Mouse (Mus musculus) intestine, postnatal 0 days (tissue): ENCODE results near the gene Dnm3. TPM values are rescaled to one million over a fixed set of nuclear protein-coding genes. Genes with fewer than 3 reads are reported as not detected.

Source experiments
- ATAC-seq: fragments of 200-750 bp; cut with Nextera tagmentation; 2 replicates; pipeline ENCODE4 v1.8.0; 2017; ENCODE audit warnings: mild to moderate bottlenecking, moderate TSS enrichment, moderate library complexity
- H3K27ac ChIP-seq: fragments of 300-500 bp; sonication (generic); 2 replicates; pipeline ENCODE4 v1.5.1; 2014; ENCODE audit warnings: mild to moderate bottlenecking, low read depth, low read length, moderate library complexity
- H3K27me3 ChIP-seq: fragments of 300-500 bp; sonication (generic); replicated peaks from 2 replicates; pipeline ENCODE4 v1.6.1; 2014; ENCODE audit warnings: low read length, mixed read lengths; ENCODE audit not compliant: control insufficient read depth, insufficient read depth
- H3K36me3 ChIP-seq: fragments of 300-500 bp; sonication (generic); 2 replicates; pipeline ENCODE4 v1.6.1; 2014; ENCODE audit warnings: mild to moderate bottlenecking, moderate library complexity; ENCODE audit not compliant: control insufficient read depth, insufficient read depth
- H3K4me1 ChIP-seq: fragments of 300-500 bp; sonication (generic); replicated peaks from 2 replicates; pipeline ENCODE4 v1.6.1; 2014; ENCODE audit warnings: antibody characterized with exemption, low read length, mixed read lengths; ENCODE audit not compliant: control insufficient read depth, insufficient read depth
- H3K4me2 ChIP-seq: fragments of 300-500 bp; sonication (generic); replicated peaks from 2 replicates; pipeline ENCODE4 v1.6.1; 2014; ENCODE audit warnings: low read depth, mild to moderate bottlenecking, moderate library complexity
- H3K4me3 ChIP-seq: fragments of 300-500 bp; sonication (generic); 2 replicates; pipeline ENCODE4 v1.5.1; 2014; ENCODE audit warnings: low read depth, low read length
- H3K9ac ChIP-seq: fragments of 300-500 bp; sonication (generic); 2 replicates; pipeline ENCODE4 v1.6.1; 2014; ENCODE audit warnings: mild to moderate bottlenecking, low read depth, low read length
- H3K9me3 ChIP-seq: fragments of 300-500 bp; sonication (generic); 2 replicates; pipeline ENCODE4 v1.6.1; 2016; ENCODE audit warnings: mixed run types; ENCODE audit not compliant: control insufficient read depth
- CTCF ChIP-seq: sonication (generic); IDR thresholded peaks from 2 replicates; pipeline ENCODE4 v1.5.1; 2016; ENCODE audit warnings: low read depth, mild to moderate bottlenecking, control low read depth, antibody characterized with exemption, moderate library complexity
- WGBS: fragments of 180-500 bp; shearing (Covaris S2); extraction: QIAGEN DNeasy Blood & Tissue Kit; methylation state at CpG from one replicate; pipeline ENCODE4 v1.1.7; 2014; 5-methylcytosine and 5-hydroxymethylcytosine counted together
- polyA plus RNA-seq: library from polyadenylated mRNA; unstranded; fragments of >200 nt; fragmentation: Nextera tagmentation; extraction: Ambion mirVana; gene quantifications from 2 replicates; pipeline ENCODE4 v1.2.1, GENCODE M21; 2015

Dnm3 gene
- polyA plus RNA-seq, 1 experiment from 2014 or later: 5.6 TPM

DNA sequence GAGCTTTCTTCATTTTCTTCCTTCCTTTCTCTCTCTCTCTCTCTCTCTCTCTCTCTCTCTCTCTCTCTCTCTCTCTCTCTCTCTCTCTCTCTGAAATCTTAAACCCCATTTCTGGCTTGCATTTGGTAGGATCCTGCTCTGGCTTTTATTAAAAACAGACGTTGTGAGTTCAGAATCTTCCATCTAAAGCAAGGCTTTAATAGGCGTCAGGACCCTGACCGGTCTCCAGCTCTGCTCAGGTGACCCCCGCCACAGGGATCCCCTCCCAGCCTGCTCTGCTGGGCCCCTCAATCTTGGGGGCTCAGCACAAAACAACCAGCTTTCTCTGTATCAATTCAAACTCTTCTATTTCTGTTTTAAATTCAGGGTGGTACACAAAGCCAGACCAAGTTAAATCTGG is 469.6 kb downstream of the Dnm3 start:
- no peaks in the 10 kb centered on the region for H3K36me3 ChIP-seq
- TF ChIP-seq CTCF: no peak
- H3K4me2 ChIP-seq: no peak overlapping the region
- WGBS: 82% methylated on average over 4 of the region's 4 CpGs
- H3K27me3 ChIP-seq: no peaks in the 10 kb centered on the region
- no peaks in the 10 kb centered on the region for H3K4me1 ChIP-seq
- H3K9me3 ChIP-seq: no peaks in the 10 kb centered on the region
- H3K9ac ChIP-seq: no peak overlapping the region
- no peak overlapping the region for H3K27ac ChIP-seq
- no peak for ATAC-seq
- no peak overlapping the region for H3K4me3 ChIP-seq

DNA sequence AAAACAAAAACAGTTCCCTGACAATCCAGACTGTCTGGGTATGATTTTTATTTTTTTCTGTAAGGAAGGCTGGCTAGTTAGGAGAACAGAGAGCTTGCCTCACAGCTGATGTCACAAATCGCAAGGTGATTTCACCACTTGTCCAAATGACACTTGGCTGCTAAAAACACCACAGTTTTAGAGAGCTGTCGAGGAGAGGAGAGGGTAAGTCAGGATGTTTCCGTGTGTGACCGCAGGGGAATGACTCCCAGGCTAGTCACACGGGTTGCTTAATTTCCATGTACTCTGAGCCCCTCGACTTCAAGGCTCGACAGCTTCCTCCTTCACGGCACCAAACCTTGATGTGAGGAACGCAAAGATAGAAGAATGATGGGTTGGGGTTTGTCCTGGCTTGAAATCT is 471.7 kb downstream of the Dnm3 start:
- no peak for TF ChIP-seq CTCF

DNA sequence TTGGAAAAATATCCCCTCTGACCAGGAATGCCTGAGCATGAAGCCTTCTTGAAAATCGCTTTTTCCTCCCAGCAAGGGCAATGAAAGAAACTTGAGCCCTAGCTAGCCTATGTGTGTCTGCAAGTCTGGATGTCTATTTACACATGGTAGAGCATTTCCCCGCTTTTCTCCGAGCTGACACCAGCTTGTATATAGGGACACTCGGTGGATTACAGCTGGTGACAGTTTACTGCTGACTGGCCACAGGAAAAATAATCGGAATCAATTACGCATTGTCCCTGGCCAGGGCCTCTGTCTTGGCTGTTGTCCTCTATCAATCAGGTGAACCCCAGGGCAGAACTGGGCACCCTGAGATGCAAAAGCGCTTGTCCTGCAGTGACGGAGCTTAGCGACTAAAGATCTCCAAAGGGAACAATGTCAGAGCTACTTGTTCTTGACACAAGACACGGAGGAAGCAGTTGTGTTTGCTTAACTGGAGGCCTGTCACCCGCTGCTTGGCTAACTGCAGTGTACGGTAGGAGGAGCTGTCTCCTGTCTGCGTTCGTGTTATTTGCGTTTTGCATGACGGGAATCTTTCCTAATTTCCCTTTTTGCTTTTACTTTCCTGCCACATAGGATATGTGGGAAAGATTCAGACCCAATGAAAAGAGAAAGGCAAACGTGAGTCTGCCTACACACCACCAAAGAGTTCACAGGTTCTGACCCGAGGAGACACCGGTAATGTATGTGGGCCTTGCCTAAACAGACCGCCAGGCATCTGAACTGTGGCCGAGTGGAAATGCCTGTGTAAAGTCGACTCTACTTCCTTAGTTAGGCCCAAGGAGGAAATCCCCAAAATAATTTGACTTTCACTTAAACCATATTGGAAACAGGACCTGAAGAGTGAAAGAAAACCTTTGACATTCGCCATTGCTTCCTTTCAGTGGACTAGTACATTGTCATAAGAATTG is 472.7 kb downstream of the Dnm3 start:
- peak; percentile 61; the same call in 1 of the 2 replicates for ATAC-seq
- Histone ChIP-seq H3K4me2 (peak overlapping the region; percentile 37), H3K4me1 (no peaks in the 10 kb centered on the region), H3K36me3 (no peaks in the 10 kb centered on the region), H3K9ac (no peak overlapping the region), H3K4me3 (no peak overlapping the region), H3K9me3 (no peaks in the 10 kb centered on the region), H3K27ac (peak overlapping the region; percentile 47), H3K27me3 (no peaks in the 10 kb centered on the region)
- WGBS: 32% methylated on average over 23 of the region's 23 CpGs
- TF ChIP-seq CTCF: peak; percentile 85

More for the DNA sequence above, 471.7 kb downstream of the Dnm3 start:
- 87% methylated on average over 9 of the region's 9 CpGs for WGBS
- Histone ChIP-seq H3K4me2 (no peak overlapping the region), H3K9ac (no peak overlapping the region), H3K36me3 (no peaks in the 10 kb centered on the region), H3K4me3 (no peak overlapping the region), H3K9me3 (no peaks in the 10 kb centered on the region), H3K27me3 (no peaks in the 10 kb centered on the region), H3K27ac (no peak overlapping the region), H3K4me1 (no peaks in the 10 kb centered on the region)
- no peak for ATAC-seq

DNA sequence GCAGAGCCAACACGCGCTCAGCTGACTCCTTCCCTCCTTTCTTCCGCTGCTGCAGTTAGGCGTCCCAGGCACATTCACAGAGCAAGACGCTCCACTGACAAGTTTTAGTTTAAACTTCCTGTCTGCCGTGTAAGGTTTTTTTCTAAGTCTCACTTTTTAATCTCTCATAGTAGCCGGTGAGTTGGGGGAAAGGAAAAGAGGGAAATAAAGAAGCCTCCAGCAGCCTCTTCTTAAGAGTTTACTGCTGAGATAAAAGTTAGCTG is 473.4 kb downstream of the Dnm3 start:
- Histone ChIP-seq H3K9me3 (no peaks in the 10 kb centered on the region), H3K9ac (no peak overlapping the region; the same call in 1 of the 2 replicates), H3K4me3 (no peak overlapping the region), H3K27ac (no peak overlapping the region; the same call in none of the 2 replicates), H3K36me3 (no peaks in the 10 kb centered on the region), H3K4me2 (peak overlapping the region; percentile 37), H3K4me1 (no peaks in the 10 kb centered on the region), H3K27me3 (no peaks in the 10 kb centered on the region)
- no peak for ATAC-seq
- WGBS: 32% methylated on average over 7 of the region's 7 CpGs
- TF ChIP-seq CTCF: no peak

DNA sequence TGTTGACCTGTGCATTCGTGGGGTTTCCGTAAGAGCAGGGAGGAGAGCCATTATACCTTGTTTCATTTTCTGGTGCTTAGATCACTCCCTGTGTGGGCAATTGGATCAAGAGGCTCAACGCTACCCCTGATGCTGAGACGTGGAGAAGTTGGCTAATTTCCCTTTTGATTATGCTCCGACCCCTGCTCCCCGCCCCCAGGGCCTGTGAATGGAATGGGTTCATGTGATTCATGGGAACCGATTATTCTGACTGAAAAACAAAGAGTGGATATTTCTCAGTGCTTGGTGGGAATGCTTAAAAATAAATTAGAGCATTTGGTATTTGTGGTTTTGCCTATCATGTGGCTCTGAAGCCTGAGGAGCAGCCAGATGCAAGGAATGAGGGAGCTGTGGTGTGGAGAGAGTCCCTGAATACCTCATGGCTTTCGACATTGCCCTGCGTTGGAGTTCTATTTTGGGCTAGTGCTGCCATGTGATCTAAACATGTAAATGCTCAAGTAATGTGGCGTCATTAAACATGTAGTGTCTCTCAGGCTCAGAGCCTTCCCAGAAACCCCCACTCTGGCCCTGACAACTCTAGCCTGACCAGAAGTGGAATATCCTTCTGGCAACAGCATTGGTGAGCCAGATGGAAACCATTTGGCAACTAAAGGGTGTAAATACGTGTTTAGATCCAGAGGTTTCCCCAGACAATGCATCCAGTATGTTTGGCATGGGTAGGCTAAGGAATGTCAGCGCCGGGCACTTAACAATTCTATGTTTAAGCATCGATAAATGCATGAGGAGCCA is 473.9 kb downstream of the Dnm3 start:
- Histone ChIP-seq H3K36me3 (no peaks in the 10 kb centered on the region), H3K27me3 (no peaks in the 10 kb centered on the region), H3K4me3 (no peak overlapping the region), H3K4me1 (no peaks in the 10 kb centered on the region), H3K4me2 (no peak overlapping the region), H3K9ac (no peak overlapping the region; the same call in 1 of the 2 replicates), H3K9me3 (no peaks in the 10 kb centered on the region), H3K27ac (no peak overlapping the region; the same call in none of the 2 replicates)
- ATAC-seq: no peak
- WGBS: 67% methylated on average over 14 of the region's 14 CpGs
- TF ChIP-seq CTCF: no peak

DNA sequence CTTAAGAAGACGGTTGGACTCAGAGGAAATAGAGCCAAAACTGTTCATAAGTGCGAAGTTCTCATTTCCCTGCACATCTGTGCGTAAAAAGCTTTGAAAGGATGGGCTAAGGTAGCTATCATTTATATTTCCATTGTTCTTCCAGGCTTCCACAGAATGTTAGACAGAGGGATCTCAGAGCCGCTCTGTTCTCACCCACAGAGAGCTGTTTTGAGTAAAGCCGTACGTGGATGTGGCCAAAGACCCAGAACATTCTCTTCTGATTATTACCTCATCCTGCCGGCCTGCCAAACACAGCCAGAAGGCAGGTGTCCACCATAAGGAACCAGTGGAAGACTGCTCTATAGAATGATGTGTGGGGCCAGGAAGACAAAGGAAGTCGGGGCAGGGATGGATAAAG is 476.5 kb downstream of the Dnm3 start:
- H3K9ac ChIP-seq: no peak overlapping the region
- H3K9me3 ChIP-seq: no peaks in the 10 kb centered on the region
- H3K4me2 ChIP-seq: no peak overlapping the region
- no peaks in the 10 kb centered on the region for H3K36me3 ChIP-seq
- no peak for ATAC-seq
- TF ChIP-seq CTCF: no peak
- H3K27ac ChIP-seq: no peak overlapping the region
- 71% methylated on average over 8 of the region's 8 CpGs for WGBS
- no peaks in the 10 kb centered on the region for H3K4me1 ChIP-seq
- no peak overlapping the region for H3K4me3 ChIP-seq
- H3K27me3 ChIP-seq: no peaks in the 10 kb centered on the region
